Mouse (Mus musculus) cerebellum, postnatal 4 days (tissue): ENCODE measurements around the gene Aldh1l1.
"Not testable (repeated sequence)": the region's sequence is repeated elsewhere in the genome, so short reads cannot be mapped to it uniquely, and the experiment has no call there.

ENCODE experiments used
- DNase-seq, 2 experiments: peaks; one replicate each; pipeline ENCODE4 v3.0.0; 2022; ENCODE audit warnings: low spot score in 2 of 2, mixed read lengths in 1 of 2

The Aldh1l1 gene

GRCm38 (mm10) chr6:90619936-90620335 is 133.7 kb downstream of the Aldh1l1 start:
- DNase-seq: no peak

DNA sequence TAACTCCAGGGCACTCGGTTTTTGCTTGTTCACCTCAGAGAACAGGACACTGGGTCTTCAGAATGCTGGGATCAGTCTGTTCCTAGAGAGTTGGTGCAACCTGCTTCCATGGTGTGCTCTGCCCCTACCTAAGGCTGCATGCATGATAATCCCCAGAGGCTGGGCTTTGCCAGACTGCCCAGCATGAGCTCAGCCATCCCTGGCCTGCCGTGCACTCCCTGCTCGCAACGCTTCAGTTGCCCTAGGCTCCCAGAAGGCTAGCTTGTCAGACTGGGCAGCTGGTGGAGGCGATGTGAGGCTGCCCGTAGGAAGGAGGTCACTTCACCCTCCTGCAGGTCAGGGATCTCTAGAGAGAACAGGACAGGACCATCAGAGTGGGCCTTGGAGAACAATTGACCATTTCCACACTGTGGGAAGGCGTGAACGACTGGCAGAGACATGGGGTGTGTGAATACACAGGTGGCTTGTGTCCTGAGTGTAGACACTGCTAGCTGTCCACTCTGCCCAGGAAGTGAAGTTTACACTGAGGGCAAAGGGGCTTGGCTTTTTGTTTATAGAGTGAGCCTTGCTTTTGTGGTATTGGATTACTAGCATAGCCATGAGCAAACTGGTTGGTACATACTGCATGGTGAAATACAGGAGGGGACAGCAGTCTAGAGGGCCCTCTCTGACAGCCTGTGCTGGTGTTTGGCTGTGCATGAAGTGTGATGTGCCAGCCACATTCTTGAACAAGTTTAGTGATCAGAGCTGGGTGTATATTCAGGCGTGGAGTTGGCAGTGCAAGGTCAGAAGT is 134.8 kb downstream of the Aldh1l1 start:
- no peak for DNase-seq

- DNase-seq: no peak
These were observed 135.3 kb downstream of the Aldh1l1 start for GRCm38 (mm10) chr6:90621584-90621890.

DNA sequence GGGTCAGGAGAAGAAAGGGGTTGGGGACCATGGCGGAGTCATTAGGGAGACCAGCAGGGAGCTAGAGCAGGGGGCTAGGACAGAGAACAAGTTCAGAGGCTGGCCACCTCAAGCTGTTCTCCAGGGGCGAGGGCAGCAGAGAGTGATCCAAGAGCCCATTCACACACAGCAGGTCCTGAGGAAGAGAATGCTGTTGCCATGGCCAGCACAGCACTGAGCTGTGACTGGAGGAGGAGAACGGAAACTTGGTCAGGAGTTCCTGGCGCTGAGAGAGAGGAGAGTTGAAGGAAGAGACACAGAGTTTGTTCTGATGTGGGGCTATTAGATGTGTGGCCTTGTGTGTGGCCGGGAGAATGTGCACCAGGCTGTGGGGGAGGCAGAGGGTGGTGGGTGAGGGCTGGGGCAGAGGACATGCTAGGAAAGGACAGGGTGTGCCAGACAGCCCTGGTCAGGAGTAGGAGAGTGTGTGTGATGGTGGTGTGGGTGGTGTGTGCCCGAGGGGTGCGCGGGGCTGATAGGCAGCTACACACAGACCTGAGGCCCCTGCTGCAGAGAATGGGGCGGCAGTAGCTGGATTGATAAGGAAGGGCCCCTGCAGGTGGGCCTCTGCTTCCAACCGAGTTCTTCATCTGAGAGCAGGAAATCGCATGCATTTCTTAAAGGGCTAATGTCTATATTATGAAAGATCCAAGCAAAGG is 136.7 kb downstream of the Aldh1l1 start:
- no peak for DNase-seq

- DNase-seq: no peak
These were observed 137.2 kb downstream of the Aldh1l1 start for GRCm38 (mm10) chr6:90623456-90623836.

DNA sequence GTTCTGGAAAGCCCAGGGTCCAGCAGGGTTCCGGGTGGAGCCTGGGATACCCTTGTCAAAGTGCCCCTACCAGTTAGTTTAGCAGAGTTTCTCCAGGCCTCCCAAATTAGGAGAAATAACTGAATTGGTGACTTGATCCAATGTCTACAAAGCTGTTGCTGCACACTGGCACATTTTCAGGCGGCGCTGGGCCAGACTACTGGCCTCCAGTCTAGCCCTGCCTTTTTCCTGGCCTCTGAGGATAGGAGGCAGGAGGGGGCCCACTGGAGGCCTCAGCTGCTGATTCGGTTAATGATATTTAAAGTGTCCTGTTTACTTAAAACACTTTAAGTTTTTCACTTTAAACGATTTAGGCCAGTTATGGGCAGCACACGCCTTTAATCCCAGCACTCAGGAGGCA is 138.0 kb downstream of the Aldh1l1 start:
- no peak for DNase-seq

GRCm38 (mm10) chr6:90624733-90625132 is 138.5 kb downstream of the Aldh1l1 start:
- no peak for DNase-seq

DNA sequence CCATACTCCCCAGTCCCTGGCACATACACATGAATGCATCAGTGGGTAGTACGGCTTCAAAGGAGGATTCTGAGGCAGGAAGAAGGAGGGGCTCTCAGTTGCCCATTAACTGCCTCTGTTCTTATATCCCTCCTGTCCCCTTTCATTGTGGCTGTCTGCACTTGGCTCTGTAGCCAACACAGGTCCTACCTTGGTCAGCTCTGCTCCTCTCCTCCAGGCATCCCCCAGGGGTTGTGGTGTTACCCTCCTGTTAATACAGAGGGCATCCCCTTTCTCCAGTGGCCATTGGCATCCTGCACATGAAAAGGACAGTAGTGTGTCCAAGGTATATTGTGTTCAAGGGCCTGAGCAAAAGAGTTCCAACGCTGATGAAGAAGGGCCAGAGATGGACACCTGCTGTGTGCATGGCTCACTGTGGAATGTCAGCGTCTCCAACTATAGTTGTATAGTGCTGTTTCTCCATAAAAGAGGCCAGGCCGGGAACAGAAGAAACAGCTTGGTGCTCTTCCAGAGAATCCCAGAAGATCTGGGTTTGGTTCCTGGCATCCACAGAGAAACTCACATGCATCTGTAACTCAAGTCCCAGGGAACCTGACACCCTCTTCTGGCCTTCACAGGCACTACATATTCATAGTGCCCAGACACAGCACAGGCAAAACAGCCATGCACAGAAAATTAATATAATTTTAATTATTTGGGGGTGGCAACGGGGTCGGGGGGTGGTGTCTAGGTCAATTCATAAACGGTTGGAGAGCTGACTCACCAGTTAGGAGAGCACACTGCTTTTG is 139.2 kb downstream of the Aldh1l1 start:
- DNase-seq: no peak

DNA sequence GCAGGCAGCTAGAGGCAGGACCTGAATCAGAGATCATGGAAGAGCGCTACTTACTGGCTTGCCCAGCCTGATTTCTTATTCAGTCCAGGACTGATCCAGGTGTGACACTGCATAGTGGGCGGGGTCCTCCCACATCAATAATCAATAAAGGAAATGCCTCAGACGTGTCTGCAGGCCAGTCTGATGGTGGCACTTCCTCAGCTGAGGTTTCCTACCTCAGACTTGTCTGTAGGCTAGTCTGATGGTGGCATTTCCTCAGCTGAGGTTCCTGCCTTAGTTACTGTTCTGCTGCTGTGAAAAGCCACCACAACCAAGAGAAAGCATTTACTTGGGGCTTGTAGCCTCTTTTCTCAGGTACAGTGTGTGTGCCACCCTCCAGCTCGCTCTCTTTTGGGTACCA is 141.3 kb downstream of the Aldh1l1 start:
- no peak for DNase-seq

- DNase-seq: no peak
These were observed 143.3 kb downstream of the Aldh1l1 start for GRCm38 (mm10) chr6:90629506-90629905.

- DNase-seq: no peak
These were observed 144.2 kb downstream of the Aldh1l1 start for GRCm38 (mm10) chr6:90630427-90630826.

DNA sequence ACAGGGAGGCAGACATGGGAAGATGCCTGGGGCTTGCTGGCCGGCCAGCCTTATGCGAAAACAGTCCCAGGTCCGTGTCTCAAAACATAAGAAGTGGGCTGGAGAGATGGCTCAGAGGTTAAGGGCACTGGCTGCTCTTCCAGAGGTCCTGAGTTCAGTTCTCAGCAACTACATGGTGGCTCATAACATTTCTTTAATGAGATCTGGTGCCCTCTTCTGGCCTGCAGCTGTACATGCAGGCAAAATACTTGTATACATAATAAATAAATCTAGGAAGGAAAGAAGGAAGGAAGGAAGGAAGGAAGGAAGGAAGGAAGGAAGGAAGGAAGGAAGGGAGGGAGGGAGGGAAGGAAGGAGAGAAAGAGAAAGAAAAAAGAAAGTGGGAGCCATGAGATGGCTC is 146.3 kb downstream of the Aldh1l1 start:
- DNase-seq: not testable (repeated sequence)

- DNase-seq: no peak
These were observed 148.9 kb downstream of the Aldh1l1 start for GRCm38 (mm10) chr6:90635081-90635480.

GRCm38 (mm10) chr6:90635611-90636010 is 149.4 kb downstream of the Aldh1l1 start:
- DNase-seq: no peak

DNA sequence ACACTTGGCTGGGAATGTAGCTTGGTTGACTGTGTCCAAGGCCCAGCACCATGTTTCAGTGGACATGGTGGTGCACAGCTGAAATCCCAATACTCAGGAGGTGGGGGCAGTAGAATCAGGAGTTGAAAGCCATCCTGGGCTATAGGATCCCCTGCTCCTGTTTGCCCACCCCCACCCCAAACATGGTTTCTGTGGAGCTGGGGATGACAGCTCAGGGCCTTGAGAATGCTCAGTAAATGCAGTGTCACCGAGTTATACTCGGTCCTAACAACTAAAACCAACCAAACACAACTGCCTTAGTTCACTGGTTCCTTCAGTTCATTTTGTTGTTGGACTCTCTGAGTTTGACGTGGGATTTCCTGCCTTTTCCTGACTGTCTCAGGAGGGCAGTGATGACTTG is 156.8 kb downstream of the Aldh1l1 start:
- no peak for DNase-seq

DNA sequence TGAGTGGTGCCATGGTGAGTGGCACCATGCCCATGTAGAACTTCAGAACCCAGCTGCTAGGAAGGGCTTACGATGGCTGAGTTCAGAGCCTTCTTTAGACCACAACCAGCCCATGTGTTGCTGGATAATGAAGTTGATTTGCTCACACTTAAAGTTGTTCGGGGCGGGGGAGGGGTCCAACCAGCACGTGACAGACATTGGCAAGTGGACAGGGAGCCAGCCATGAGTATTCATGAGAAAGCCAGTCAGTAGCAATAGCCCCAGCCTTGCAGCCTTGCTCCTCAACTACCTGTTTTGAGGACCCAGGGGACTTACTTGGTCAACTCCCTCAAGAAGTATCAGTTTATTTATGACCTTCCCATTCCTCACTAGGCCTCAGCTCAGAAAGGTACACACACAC is 158.7 kb downstream of the Aldh1l1 start:
- no peak for DNase-seq

DNA sequence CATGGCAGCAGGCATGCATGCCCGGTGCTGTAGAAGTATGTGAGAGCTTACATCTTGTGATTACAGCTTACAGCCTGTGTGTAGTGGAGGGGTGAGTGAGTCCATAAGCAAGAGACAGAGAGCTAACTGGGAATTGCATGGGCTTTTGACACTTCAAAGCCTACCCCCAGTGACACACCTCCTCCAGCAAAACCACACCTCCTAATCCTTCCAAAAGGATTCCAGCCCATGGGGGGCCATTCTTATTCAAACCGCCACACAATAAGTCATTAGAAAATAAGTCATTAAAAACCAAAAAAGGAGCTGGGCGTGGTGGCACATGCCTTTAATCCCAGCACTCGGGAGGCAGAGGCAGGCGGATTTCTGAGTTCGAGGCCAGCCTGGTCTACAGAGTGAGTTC is 162.2 kb downstream of the Aldh1l1 start:
- no peak for DNase-seq

DNA sequence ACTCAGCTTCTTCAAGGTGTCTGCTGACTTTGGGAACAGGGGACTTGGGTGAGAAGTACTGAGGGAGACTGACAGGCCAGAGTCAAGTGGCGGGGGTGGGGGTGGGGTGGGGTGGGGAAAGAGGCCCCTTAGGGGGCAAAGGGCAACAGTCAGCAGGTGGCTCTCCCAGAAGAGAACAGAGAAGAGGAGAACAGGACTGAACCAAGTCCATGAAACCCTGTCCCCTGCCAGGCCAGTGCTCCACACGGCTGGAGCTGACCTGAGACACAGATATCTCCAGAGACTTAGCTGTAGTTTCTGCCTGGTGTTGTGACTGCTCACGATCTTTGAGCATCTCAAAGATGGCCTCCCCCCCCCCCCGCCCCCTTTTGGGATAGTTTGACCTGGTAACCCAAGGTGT is 163.1 kb downstream of the Aldh1l1 start:
- no peak for DNase-seq
